Mouse (Mus musculus): ENCODE results near the gene Zfp972.
"Not testable (repeated sequence)": the region's sequence is repeated elsewhere in the genome, so short reads cannot be mapped to it uniquely, and the experiment has no call there.

- TF ChIP-seq POLR2A (IDR thresholded peaks at IDR 0.05; ENCODE audit: borderline replicate concordance, low read depth, low read length); CTCF (IDR thresholded peaks at IDR 0.05; ENCODE audit: low read depth, low read length): not testable (repeated sequence)
Measured at GRCm38 (mm10) chr2:177862254-177862653, 63.2 kb downstream of the Zfp972 start.

Data from bone marrow macrophage, adult 2 months (primary cell).